Mouse (Mus musculus) adipocyte (in vitro differentiated cells): ENCODE results near the gene Rgs3.
"Not testable (repeated sequence)": the region's sequence is repeated elsewhere in the genome, so short reads cannot be mapped to it uniquely, and the experiment has no call there.

Experiments
- DNase-seq: peaks from one replicate; pipeline ENCODE4 v3.0.0-alpha.2; 2016; ENCODE audit warnings: low spot score

Gene Rgs3

GRCm38 (mm10) chr4:62551966-62552365, 7.7 kb upstream of the Rgs3 start:
- DNase-seq, result no peak

GRCm38 (mm10) chr4:62557436-62557835, 2.2 kb upstream of the Rgs3 start:
- DNase-seq, result peak; percentile 24

GRCm38 (mm10) chr4:62560963-62561629, 1.4 kb downstream of the Rgs3 start:
- DNase-seq, result peak; percentile 81

GRCm38 (mm10) chr4:62561630-62562001, 2.0 kb downstream of the Rgs3 start:
- no peak for DNase-seq

- no peak for DNase-seq
Measured at GRCm38 (mm10) chr4:62562006-62562405, 2.4 kb downstream of the Rgs3 start.

- DNase-seq, result no peak
Measured at GRCm38 (mm10) chr4:62566530-62566929, 6.9 kb downstream of the Rgs3 start.

GRCm38 (mm10) chr4:62567696-62568095, 8.0 kb downstream of the Rgs3 start:
- DNase-seq, result no peak

GRCm38 (mm10) chr4:62568359-62568758, 8.7 kb downstream of the Rgs3 start:
- DNase-seq, result no peak

GRCm38 (mm10) chr4:62569603-62570002, 10.0 kb downstream of the Rgs3 start:
- no peak for DNase-seq

- no peak for DNase-seq
Measured at GRCm38 (mm10) chr4:62570029-62570428, 10.4 kb downstream of the Rgs3 start.

GRCm38 (mm10) chr4:62582365-62583264, 23.0 kb downstream of the Rgs3 start:
- DNase-seq, result no peak

DNA sequence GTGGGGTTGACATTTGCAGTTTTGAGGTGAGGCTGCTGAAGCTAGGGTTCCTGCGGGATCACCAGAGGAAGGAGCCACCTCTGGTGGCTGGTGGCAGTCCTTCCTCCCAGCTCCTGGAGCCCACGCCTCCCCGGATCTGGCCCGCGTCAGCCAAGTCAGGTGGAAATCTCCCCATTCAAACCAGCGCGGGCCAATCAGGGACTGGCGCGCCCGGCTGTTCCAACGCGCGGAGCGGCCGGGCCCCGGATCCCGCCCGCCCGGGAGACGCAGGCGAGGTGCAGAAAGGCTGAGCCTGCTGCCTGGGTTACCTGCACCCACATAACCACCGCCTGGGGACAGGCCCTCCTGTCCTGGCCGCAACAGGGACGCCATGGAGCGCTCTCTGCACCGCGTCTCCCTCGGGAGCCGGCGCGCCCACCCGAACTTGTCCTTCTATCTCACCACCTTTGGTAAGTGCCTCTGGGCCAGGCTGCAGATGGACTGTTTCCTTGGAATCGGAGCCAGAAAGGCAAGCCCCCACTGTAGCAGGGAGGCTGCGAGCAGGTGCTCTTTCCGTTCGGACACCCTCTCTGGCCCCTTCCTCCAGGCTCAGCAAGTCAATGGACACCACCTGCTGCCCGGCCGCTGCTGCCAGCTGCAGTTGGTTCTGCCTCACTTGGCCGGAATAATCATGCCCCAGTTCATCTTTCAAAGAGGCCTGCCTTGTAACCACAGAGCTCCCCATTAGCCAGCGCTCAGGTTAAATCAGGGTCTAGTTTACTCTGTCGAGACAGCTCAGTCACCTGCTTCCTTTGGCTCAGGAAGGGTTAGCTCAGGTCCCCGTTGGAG, 23.8 kb downstream of the Rgs3 start:
- no peak for DNase-seq

- DNase-seq, result no peak
Measured at GRCm38 (mm10) chr4:62587067-62587466, 27.4 kb downstream of the Rgs3 start.

- no peak for DNase-seq
Measured at GRCm38 (mm10) chr4:62590878-62591277, 31.2 kb downstream of the Rgs3 start.

DNA sequence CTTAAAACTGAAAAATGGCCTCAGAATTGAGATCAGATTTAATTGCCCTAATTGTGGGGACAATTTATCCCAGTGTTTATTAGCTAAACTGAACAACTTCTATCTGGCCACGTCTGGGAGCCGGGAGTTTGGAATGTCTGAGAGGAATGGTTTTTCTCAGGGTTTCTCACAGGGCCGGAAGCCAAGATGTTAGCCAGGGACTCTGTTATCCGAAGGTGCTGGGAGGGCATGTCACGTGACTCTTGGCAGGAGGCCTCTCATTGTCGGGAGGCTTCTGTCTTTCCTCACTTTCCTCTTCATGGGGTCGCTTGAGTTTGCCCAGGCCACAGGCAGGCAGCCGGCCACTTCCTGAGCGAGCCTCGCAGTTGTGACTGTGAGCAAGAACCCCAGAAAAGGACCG, 31.7 kb downstream of the Rgs3 start:
- DNase-seq, result no peak

DNA sequence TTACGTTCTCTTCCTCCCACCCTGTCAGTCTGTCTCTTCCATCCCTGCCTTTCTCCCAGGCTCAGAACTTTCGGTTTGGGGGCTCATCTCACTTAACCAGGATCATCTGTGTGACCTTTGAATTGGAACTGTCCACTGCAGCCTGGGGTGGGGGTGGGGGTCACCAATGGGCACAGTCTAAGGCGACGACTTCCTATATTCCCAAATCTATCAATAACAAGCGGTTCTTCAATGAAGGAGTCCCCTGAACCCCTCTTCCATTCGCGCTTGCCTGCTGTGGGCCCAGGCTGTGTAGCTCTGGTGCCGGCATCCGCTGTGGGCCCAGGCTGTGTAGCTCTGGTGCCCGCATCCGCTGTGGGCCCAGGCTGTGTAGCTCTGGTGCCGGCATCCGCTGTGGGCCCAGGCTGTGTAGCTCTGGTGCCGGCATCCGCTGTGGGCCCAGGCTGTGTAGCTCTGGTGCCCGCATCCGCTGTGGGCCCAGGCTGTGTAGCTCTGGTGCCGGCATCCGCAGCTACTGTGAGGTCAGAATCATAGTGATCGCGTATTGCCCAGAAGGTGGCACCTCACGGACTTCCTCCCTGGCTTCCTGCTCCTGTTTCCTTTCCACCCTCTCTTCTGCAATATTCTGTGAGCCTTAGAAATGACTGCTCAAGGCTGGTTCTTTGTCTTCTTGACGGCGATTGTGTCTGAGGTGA, 34.0 kb downstream of the Rgs3 start:
- not testable (repeated sequence) for DNase-seq

GRCm38 (mm10) chr4:62594442-62594841, 34.8 kb downstream of the Rgs3 start:
- DNase-seq, result no peak

DNA sequence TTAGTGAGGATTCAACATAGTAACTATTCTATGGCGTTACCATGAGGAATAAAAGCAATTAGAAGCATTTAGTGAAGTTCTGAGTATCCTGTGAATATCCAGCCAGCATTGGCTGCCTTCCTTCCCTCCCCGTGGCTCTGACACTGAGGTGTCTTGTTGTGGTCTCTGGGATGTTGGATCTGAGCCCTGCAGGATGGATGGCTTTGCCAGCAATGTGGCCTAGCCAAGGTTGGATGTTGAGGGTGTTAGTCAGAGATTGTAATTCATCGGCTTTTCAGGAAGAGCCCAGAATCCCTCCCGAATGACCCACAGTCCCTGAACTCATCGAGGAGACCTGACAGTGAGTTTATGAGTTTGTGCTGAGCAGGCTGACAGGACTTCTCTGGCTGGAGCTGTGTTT, 36.4 kb downstream of the Rgs3 start:
- DNase-seq, result no peak

GRCm38 (mm10) chr4:62600549-62600948, 40.9 kb downstream of the Rgs3 start:
- DNase-seq, result no peak

- no peak for DNase-seq
Measured at GRCm38 (mm10) chr4:62603607-62604006, 44.0 kb downstream of the Rgs3 start.

DNA sequence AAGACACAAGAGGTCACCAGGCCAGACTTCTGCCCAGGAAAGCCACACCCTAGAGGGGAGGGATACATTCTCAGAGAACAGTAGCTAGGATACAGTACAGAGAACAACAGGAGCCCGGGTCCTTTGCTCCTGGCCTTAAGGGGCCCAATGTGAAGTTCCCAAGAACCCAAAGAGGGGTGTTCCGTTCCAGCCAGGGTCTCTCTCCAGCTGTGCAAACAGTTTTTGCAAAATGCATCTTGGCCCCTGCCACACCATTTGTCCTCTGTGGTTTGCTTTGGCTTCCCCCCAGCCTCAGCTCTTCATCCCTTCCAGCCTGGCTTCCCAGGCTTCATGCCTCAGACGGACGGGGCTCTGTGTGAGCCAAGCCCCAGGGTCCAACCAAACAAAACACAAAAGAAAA, 44.4 kb downstream of the Rgs3 start:
- DNase-seq, result no peak
